Mouse (Mus musculus): ENCODE measurements around the gene Csmd2. TPM values are rescaled to one million over a fixed set of nuclear protein-coding genes. Genes with fewer than 3 reads are reported as not detected.

The Csmd2 gene
- polyA plus RNA-seq, 1 experiment from 2014 or later: 0.05 TPM

- no peak overlapping the region for H3K4me3 ChIP-seq (ENCODE audit: low read depth, low read length)
- no peaks in the 10 kb centered on the region for H3K9me3 ChIP-seq (ENCODE audit: low read length)
- no peak overlapping the region for H3K4me2 ChIP-seq (replicated peaks; ENCODE audit: low read depth, low read length)
- ATAC-seq (no peak), DNase-seq (ENCODE audit: low spot score) (no peak)
- TF ChIP-seq EP300 (IDR thresholded peaks at IDR 0.05) (no peak), CTCF (IDR thresholded peaks at IDR 0.05) (no peak)
- no peaks in the 10 kb centered on the region for H3K36me3 ChIP-seq (ENCODE audit: insufficient read depth, low read length)
- H3K27ac ChIP-seq (ENCODE audit: low read length): no peak overlapping the region
- no peak overlapping the region for H3K9ac ChIP-seq (replicated peaks; ENCODE audit: low read depth)
- H3K27me3 ChIP-seq (replicated peaks; ENCODE audit: insufficient read depth, low read length): no peaks in the 10 kb centered on the region; the same call in 1 of the 2 replicates
- no peaks in the 10 kb centered on the region for H3K4me1 ChIP-seq (ENCODE audit: insufficient read depth, low read depth, low read length)
- WGBS: 76% methylated on average over 4 of the region's 4 CpGs
Measured at GRCm38 (mm10) chr4:128393864-128394263, 406.2 kb downstream of the Csmd2 start.

GRCm38 (mm10) chr4:128396616-128397015 lies 409.0 kb downstream of the Csmd2 start:
- DNase-seq (ENCODE audit: low spot score) (no peak), ATAC-seq (no peak)
- Histone ChIP-seq H3K27me3 (replicated peaks; ENCODE audit: insufficient read depth, low read length) (no peaks in the 10 kb centered on the region), H3K9ac (replicated peaks; ENCODE audit: low read depth) (no peak overlapping the region), H3K4me2 (replicated peaks; ENCODE audit: low read depth, low read length) (no peak overlapping the region), H3K4me1 (ENCODE audit: insufficient read depth, low read depth, low read length) (no peaks in the 10 kb centered on the region), H3K9me3 (ENCODE audit: low read length) (no peaks in the 10 kb centered on the region), H3K4me3 (ENCODE audit: low read depth, low read length) (no peak overlapping the region), H3K36me3 (ENCODE audit: insufficient read depth, low read length) (no peaks in the 10 kb centered on the region), H3K27ac (ENCODE audit: low read length) (no peak overlapping the region)
- 91% methylated on average over 5 of the region's 5 CpGs for WGBS
- TF ChIP-seq CTCF (IDR thresholded peaks at IDR 0.05) (no peak), EP300 (IDR thresholded peaks at IDR 0.05) (no peak)

GRCm38 (mm10) chr4:128397804-128398203 lies 410.1 kb downstream of the Csmd2 start:
- Histone ChIP-seq H3K9ac (replicated peaks; ENCODE audit: low read depth) (no peak overlapping the region), H3K9me3 (ENCODE audit: low read length) (no peaks in the 10 kb centered on the region), H3K4me2 (replicated peaks; ENCODE audit: low read depth, low read length) (no peak overlapping the region), H3K4me1 (ENCODE audit: insufficient read depth, low read depth, low read length) (no peaks in the 10 kb centered on the region), H3K36me3 (ENCODE audit: insufficient read depth, low read length) (no peaks in the 10 kb centered on the region), H3K4me3 (ENCODE audit: low read depth, low read length) (no peak overlapping the region), H3K27me3 (replicated peaks; ENCODE audit: insufficient read depth, low read length) (no peaks in the 10 kb centered on the region), H3K27ac (ENCODE audit: low read length) (no peak overlapping the region)
- ATAC-seq: no peak; the same call in 1 of the 2 replicates
- 52% methylated on average over 7 of the region's 7 CpGs for WGBS
- TF ChIP-seq EP300 (IDR thresholded peaks at IDR 0.05): no peak
- no peak for TF ChIP-seq CTCF (IDR thresholded peaks at IDR 0.05)
- peak; percentile 22 for DNase-seq (ENCODE audit: low spot score)

- no peak for DNase-seq (ENCODE audit: low spot score)
- ATAC-seq: no peak
- Histone ChIP-seq H3K4me2 (replicated peaks; ENCODE audit: low read depth, low read length) (no peak overlapping the region), H3K4me3 (ENCODE audit: low read depth, low read length) (no peak overlapping the region), H3K9me3 (ENCODE audit: low read length) (no peaks in the 10 kb centered on the region), H3K27me3 (replicated peaks; ENCODE audit: insufficient read depth, low read length) (no peaks in the 10 kb centered on the region), H3K36me3 (ENCODE audit: insufficient read depth, low read length) (no peaks in the 10 kb centered on the region), H3K27ac (ENCODE audit: low read length) (no peak overlapping the region), H3K4me1 (ENCODE audit: insufficient read depth, low read depth, low read length) (no peaks in the 10 kb centered on the region), H3K9ac (replicated peaks; ENCODE audit: low read depth) (no peak overlapping the region)
- no peak for TF ChIP-seq CTCF (IDR thresholded peaks at IDR 0.05)
- TF ChIP-seq EP300 (IDR thresholded peaks at IDR 0.05): no peak
- 18% methylated on average over 7 of the region's 7 CpGs for WGBS
Measured at GRCm38 (mm10) chr4:128398948-128399347, 411.3 kb downstream of the Csmd2 start.

GRCm38 (mm10) chr4:128400016-128400415 lies 412.4 kb downstream of the Csmd2 start:
- ATAC-seq (no peak), DNase-seq (ENCODE audit: low spot score) (no peak)
- Histone ChIP-seq H3K4me2 (replicated peaks; ENCODE audit: low read depth, low read length) (no peak overlapping the region), H3K4me3 (ENCODE audit: low read depth, low read length) (no peak overlapping the region), H3K27ac (ENCODE audit: low read length) (no peak overlapping the region), H3K9ac (replicated peaks; ENCODE audit: low read depth) (no peak overlapping the region), H3K36me3 (ENCODE audit: insufficient read depth, low read length) (no peaks in the 10 kb centered on the region), H3K4me1 (ENCODE audit: insufficient read depth, low read depth, low read length) (no peaks in the 10 kb centered on the region), H3K9me3 (ENCODE audit: low read length) (no peaks in the 10 kb centered on the region), H3K27me3 (replicated peaks; ENCODE audit: insufficient read depth, low read length) (no peaks in the 10 kb centered on the region)
- WGBS: 82% methylated on average over 6 of the region's 6 CpGs
- TF ChIP-seq EP300 (IDR thresholded peaks at IDR 0.05) (no peak), CTCF (IDR thresholded peaks at IDR 0.05) (no peak)

GRCm38 (mm10) chr4:128401591-128401990 lies 413.9 kb downstream of the Csmd2 start:
- Histone ChIP-seq H3K4me3 (ENCODE audit: low read depth, low read length) (no peak overlapping the region), H3K4me2 (replicated peaks; ENCODE audit: low read depth, low read length) (no peak overlapping the region), H3K27me3 (replicated peaks; ENCODE audit: insufficient read depth, low read length) (no peaks in the 10 kb centered on the region), H3K36me3 (ENCODE audit: insufficient read depth, low read length) (no peaks in the 10 kb centered on the region), H3K9ac (replicated peaks; ENCODE audit: low read depth) (no peak overlapping the region), H3K9me3 (ENCODE audit: low read length) (no peaks in the 10 kb centered on the region), H3K4me1 (ENCODE audit: insufficient read depth, low read depth, low read length) (no peaks in the 10 kb centered on the region), H3K27ac (ENCODE audit: low read length) (no peak overlapping the region)
- TF ChIP-seq CTCF (IDR thresholded peaks at IDR 0.05) (no peak), EP300 (IDR thresholded peaks at IDR 0.05) (no peak)
- 74% methylated on average over 3 of the region's 3 CpGs for WGBS
- DNase-seq (ENCODE audit: low spot score) (no peak), ATAC-seq (no peak)

- WGBS: 61% methylated on average over 1 of the region's 1 CpGs
- Histone ChIP-seq H3K9ac (replicated peaks; ENCODE audit: low read depth) (no peak overlapping the region), H3K4me1 (ENCODE audit: insufficient read depth, low read depth, low read length) (no peaks in the 10 kb centered on the region), H3K36me3 (ENCODE audit: insufficient read depth, low read length) (no peaks in the 10 kb centered on the region), H3K27ac (ENCODE audit: low read length) (no peak overlapping the region), H3K4me2 (replicated peaks; ENCODE audit: low read depth, low read length) (no peak overlapping the region), H3K9me3 (ENCODE audit: low read length) (no peaks in the 10 kb centered on the region), H3K4me3 (ENCODE audit: low read depth, low read length) (no peak overlapping the region), H3K27me3 (replicated peaks; ENCODE audit: insufficient read depth, low read length) (no peaks in the 10 kb centered on the region)
- DNase-seq (ENCODE audit: low spot score) (no peak), ATAC-seq (no peak)
- TF ChIP-seq EP300 (IDR thresholded peaks at IDR 0.05) (no peak), CTCF (IDR thresholded peaks at IDR 0.05) (no peak)
Measured at GRCm38 (mm10) chr4:128402706-128403105, 415.0 kb downstream of the Csmd2 start.
